Mouse (Mus musculus): ENCODE results near the gene D17H6S53E. TPM values are rescaled to one million over a fixed set of nuclear protein-coding genes. Genes with fewer than 3 reads are reported as not detected.
A peak's percentile ranks its signal among the peaks of the same experiment; 100 is the strongest.

The D17H6S53E gene
- total and polyA plus RNA-seq, 3 experiments, result 7.7 to 31.3 (median 30.2) TPM

DNA sequence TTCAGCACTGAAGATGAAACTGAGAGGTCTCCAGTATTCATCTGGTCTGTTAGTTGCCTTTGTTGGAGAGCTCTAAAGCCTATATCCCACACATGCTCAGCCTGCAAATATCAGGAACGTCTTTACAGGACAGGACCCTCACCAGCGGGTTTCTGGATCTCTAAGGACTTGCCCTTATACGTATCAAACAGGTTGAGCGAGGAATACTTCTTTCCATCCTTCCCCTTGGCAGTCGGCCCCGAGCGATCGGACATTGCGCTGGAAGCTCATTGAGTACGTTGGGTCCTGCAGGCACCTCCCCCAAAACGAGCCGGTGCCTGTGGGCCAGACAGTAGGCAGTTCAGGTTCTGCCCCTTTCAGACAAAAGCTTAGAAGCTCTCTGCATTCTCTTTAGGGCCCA lies 36.6 kb downstream of the D17H6S53E start:
- Histone ChIP-seq H3K4me1 (ENCODE audit: control insufficient read depth, insufficient read depth, low read length) (peaks cover 14% of the 10 kb centered on the region), H3K9ac (ENCODE audit: low read depth, low read length) (peak overlapping the region; percentile 51), H3K27me3 (ENCODE audit: control insufficient read depth, insufficient read depth, low read length) (no peaks in the 10 kb centered on the region), H3K36me3 (ENCODE audit: control insufficient read depth, insufficient read depth, low read length) (peaks cover 18% of the 10 kb centered on the region), H3K79me2 (replicated peaks; ENCODE audit: control insufficient read depth, insufficient read depth, low read length) (peaks cover 9% of the 10 kb centered on the region; the same call in 1 of the 2 replicates), H3K4me3 (peak overlapping the region; percentile 91), H3K27ac (0 out of 2 replicates have a peak overlapping the region, but pooled peaks have one; percentile 0)
- intact Hi-C loops (cut with DNase I), result loop anchor here (2.0 to 5.0 kb wide), 2 partner anchors 26 to 35 kb away; partner anchors contain the start of gene D17H6S53E
- 4% methylated on average over 12 of the region's 12 CpGs for WGBS
- peak in 1 of 2 experiments; percentile 61 for DNase-seq
- TF ChIP-seq POLR2A (IDR thresholded peaks at IDR 0.05; ENCODE audit: insufficient read depth, low read depth, low read length) (no peak), CTCF (IDR thresholded peaks at IDR 0.05) (no peak), EP300 (IDR thresholded peaks at IDR 0.05; ENCODE audit: insufficient read depth, low read depth, low read length) (no peak)

DNA sequence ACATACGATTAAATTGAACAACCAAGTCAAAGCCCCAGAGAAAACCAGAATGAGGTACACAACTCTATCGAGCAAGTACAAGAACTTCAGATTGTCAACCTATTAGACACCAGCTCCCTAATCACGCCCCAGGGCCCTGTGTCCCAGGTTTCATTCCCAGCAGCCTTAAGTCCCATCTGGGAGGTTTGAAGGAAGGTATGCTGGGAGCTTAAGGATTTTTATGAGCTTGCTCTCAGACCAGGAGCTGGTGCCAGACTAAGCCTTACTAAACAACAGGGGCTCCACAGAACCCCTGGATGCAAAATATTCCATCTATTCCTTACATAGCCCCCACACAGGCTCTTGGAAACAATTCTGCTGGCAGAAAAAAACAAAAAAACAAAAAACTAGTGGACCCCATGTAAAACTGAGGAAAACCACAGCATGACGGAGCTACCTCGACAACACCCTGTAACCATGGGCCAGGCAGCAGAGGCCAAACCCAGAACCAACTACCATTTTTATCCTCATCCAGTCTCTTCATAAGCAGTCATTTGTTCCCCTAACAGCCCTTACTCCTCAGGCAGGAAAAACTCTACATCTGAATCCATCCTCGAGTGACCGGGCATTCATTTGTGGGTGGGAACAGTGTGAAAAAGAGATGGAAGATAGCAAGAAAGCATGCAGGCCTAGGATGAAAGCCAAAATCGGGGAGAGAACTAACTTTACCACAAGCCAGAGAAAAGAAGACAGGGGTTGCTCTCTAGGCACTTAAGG lies 37.3 kb downstream of the D17H6S53E start:
- H3K4me1 ChIP-seq (ENCODE audit: control insufficient read depth, insufficient read depth, low read length), result peaks cover 14% of the 10 kb centered on the region
- H3K4me3 ChIP-seq, result peak overlapping the region; percentile 91
- TF ChIP-seq EP300 (IDR thresholded peaks at IDR 0.05; ENCODE audit: insufficient read depth, low read depth, low read length) (no peak), CTCF (IDR thresholded peaks at IDR 0.05) (no peak), POLR2A (IDR thresholded peaks at IDR 0.05; ENCODE audit: insufficient read depth, low read depth, low read length) (no peak)
- peaks cover 18% of the 10 kb centered on the region for H3K36me3 ChIP-seq (ENCODE audit: control insufficient read depth, insufficient read depth, low read length)
- H3K9ac ChIP-seq (ENCODE audit: low read depth, low read length), result peak overlapping the region; percentile 98
- H3K27ac ChIP-seq, result peak overlapping the region; percentile 96
- H3K27me3 ChIP-seq (ENCODE audit: control insufficient read depth, insufficient read depth, low read length), result no peaks in the 10 kb centered on the region
- H3K79me2 ChIP-seq (replicated peaks; ENCODE audit: control insufficient read depth, insufficient read depth, low read length), result peaks cover 9% of the 10 kb centered on the region; the same call in 1 of the 2 replicates
- intact Hi-C loops (cut with DNase I), result loop anchor here (2.0 to 5.0 kb wide), 2 partner anchors 27 to 36 kb away; partner anchors contain the start of gene D17H6S53E
- WGBS, result 3% methylated on average over 8 of the region's 8 CpGs
- no peak for DNase-seq

DNA sequence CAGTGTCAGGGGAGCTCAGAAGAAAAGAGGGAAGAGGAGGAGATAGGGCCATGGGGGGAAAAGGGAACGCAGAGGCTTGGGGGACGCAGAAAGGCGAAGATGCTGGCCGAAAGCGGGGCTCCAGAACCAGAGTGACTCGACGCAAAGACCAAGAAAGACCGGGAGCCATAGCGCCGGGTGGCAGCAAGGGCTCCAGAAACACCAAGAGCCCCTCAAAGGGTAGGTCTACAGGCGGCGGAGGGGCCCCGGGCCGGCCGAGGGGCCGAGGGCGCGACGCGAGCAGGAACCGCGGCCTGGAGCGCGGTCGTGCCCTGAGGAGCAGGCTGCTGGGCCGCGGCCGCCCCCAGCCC lies 38.0 kb downstream of the D17H6S53E start:
- Histone ChIP-seq H3K4me3 (peak overlapping the region; percentile 91), H3K4me1 (ENCODE audit: control insufficient read depth, insufficient read depth, low read length) (peaks cover 14% of the 10 kb centered on the region), H3K27me3 (ENCODE audit: control insufficient read depth, insufficient read depth, low read length) (no peaks in the 10 kb centered on the region), H3K27ac (peak overlapping the region; percentile 96), H3K36me3 (ENCODE audit: control insufficient read depth, insufficient read depth, low read length) (peaks cover 18% of the 10 kb centered on the region), H3K79me2 (replicated peaks; ENCODE audit: control insufficient read depth, insufficient read depth, low read length) (peaks cover 9% of the 10 kb centered on the region; the same call in 1 of the 2 replicates), H3K9ac (ENCODE audit: low read depth, low read length) (peak overlapping the region; percentile 98)
- TF ChIP-seq CTCF (IDR thresholded peaks at IDR 0.05) (no peak), EP300 (IDR thresholded peaks at IDR 0.05; ENCODE audit: insufficient read depth, low read depth, low read length) (no peak), POLR2A (IDR thresholded peaks at IDR 0.05; ENCODE audit: insufficient read depth, low read depth, low read length) (no peak)
- WGBS, result 0% methylated on average over 25 of the region's 28 CpGs
- intact Hi-C loops (cut with DNase I), result loop anchor here (5.0 kb wide), 1 partner anchor 37 kb away; the partner anchor contains the start of gene D17H6S53E
- no peak for DNase-seq

DNA sequence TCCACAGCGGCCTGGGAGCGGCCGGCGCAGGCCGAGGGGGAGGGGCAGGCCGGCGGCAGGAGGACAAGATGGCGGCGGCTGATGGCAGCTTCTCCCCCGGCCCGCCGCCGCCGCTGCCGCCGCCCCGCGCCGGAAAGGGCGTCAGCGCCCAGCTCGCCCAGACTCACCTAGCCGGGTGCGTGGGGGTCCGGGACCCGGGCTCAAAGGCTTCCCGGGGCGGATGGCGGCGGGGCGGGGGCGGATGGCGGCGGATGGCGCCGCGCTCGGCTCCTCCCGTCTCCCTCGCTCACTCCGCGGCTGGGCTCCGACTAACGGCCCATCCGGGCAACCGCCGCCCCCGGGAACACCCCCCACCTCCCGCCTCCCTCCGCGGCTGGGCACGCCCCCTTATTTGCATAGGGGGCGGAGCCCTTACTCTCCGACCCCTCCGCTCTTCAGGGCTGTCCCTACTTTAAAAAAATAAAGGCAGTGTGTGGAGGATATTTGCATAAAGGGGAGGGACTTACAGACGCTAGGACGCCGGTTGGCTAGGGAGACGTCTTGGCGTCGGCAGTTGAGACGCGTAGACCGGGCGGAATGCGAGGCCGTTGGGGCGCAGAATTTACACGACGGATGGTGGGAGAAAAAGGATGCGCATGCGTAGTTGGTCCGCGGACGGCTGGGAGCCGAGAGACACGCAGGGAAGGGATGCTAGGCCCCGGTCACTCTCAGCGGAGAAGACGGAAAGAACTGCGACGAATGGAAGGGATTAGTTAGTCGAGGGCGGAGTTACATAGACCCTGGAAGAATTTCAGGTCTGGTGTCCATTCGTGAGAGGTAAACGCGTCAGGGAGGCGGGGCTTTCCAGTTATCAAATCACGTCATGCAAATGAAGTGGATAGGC lies 38.6 kb downstream of the D17H6S53E start, which contains the start of gene Prrc2a:
Prrc2a (minus strand) TSS at position 330 of the 883 bp plus-strand sequence.
- Histone ChIP-seq H3K79me2 (replicated peaks; ENCODE audit: control insufficient read depth, insufficient read depth, low read length) (peaks cover 9% of the 10 kb centered on the region; the same call in 1 of the 2 replicates), H3K4me1 (ENCODE audit: control insufficient read depth, insufficient read depth, low read length) (peaks cover 14% of the 10 kb centered on the region), H3K27me3 (ENCODE audit: control insufficient read depth, insufficient read depth, low read length) (no peaks in the 10 kb centered on the region), H3K9ac (ENCODE audit: low read depth, low read length) (peak within 1 kb of the TSS; percentile 98), H3K36me3 (ENCODE audit: control insufficient read depth, insufficient read depth, low read length) (peaks cover 18% of the 10 kb centered on the region), H3K27ac (peak within 1 kb of the TSS; percentile 99), H3K4me3 (peak within 1 kb of the TSS; percentile 91)
- intact Hi-C loops (cut with DNase I), result loop anchor here (5.0 kb wide), 1 partner anchor 38 kb away; the partner anchor contains the start of gene D17H6S53E
- under 1% methylated on average over 71 of the region's 89 CpGs for WGBS
- TF ChIP-seq CTCF (IDR thresholded peaks at IDR 0.05), result 0 out of 2 replicates have a peak, but pooled peaks have one; percentile 16
- peak; percentile 47; the same call in 1 of the 2 replicates for TF ChIP-seq EP300 (IDR thresholded peaks at IDR 0.05; ENCODE audit: insufficient read depth, low read depth, low read length)
- peak; percentile 93 for TF ChIP-seq POLR2A (IDR thresholded peaks at IDR 0.05; ENCODE audit: insufficient read depth, low read depth, low read length)
- peak; percentile 95 to 99 for DNase-seq

DNA sequence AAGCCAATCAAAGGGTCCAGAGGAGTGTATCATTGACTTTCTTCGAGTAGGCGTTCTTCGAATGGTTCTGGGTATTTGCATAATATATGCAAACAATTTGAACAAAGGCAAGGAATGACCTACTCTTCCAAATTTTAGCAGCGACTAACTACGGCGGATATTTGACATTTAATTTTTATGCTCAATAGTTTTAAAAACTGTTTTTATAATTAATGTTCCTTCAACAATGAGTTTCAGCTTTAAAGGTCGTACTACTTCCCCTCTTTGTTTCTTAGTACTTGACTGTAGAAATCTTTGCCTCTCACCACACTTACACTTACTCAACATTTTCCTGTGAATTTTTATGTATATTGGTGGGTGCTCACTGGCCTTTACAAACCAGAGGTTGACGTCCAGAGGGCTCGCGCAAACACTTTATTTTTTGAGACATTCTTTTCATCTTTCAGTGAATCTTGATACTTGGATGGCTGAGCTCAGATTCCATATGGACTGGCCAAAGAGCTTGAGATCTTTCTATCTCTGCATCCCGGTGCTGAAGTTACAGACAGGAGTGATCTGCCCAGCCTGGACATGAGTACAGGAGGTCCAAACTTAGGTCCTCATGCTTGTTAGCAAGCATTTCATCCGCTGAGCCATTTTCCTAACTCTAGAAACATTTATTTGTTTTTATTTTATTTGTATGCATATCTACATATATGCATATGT lies 39.4 kb downstream of the D17H6S53E start:
- H3K4me3 ChIP-seq, result peak overlapping the region; percentile 63
- peak overlapping the region; percentile 99 for H3K27ac ChIP-seq
- H3K36me3 ChIP-seq (ENCODE audit: control insufficient read depth, insufficient read depth, low read length), result peaks cover 18% of the 10 kb centered on the region
- H3K79me2 ChIP-seq (replicated peaks; ENCODE audit: control insufficient read depth, insufficient read depth, low read length), result peaks cover 9% of the 10 kb centered on the region; the same call in 1 of the 2 replicates
- H3K27me3 ChIP-seq (ENCODE audit: control insufficient read depth, insufficient read depth, low read length), result no peaks in the 10 kb centered on the region
- intact Hi-C loops (cut with DNase I), result loop anchor here (2.0 kb wide), 1 partner anchor 71 kb away; no protein-coding TSS in a partner anchor
- no peak for TF ChIP-seq EP300 (IDR thresholded peaks at IDR 0.05; ENCODE audit: insufficient read depth, low read depth, low read length)
- TF ChIP-seq POLR2A (IDR thresholded peaks at IDR 0.05; ENCODE audit: insufficient read depth, low read depth, low read length), result no peak
- H3K9ac ChIP-seq (ENCODE audit: low read depth, low read length), result 0 out of 2 replicates have a peak overlapping the region, but pooled peaks have one; percentile 16
- peaks cover 14% of the 10 kb centered on the region for H3K4me1 ChIP-seq (ENCODE audit: control insufficient read depth, insufficient read depth, low read length)
- WGBS, result 19% methylated on average over 12 of the region's 12 CpGs
- DNase-seq, result no peak

Data from heart, adult 2 months (tissue).